Mouse (Mus musculus): ENCODE data around the gene Stat6.

DNA sequence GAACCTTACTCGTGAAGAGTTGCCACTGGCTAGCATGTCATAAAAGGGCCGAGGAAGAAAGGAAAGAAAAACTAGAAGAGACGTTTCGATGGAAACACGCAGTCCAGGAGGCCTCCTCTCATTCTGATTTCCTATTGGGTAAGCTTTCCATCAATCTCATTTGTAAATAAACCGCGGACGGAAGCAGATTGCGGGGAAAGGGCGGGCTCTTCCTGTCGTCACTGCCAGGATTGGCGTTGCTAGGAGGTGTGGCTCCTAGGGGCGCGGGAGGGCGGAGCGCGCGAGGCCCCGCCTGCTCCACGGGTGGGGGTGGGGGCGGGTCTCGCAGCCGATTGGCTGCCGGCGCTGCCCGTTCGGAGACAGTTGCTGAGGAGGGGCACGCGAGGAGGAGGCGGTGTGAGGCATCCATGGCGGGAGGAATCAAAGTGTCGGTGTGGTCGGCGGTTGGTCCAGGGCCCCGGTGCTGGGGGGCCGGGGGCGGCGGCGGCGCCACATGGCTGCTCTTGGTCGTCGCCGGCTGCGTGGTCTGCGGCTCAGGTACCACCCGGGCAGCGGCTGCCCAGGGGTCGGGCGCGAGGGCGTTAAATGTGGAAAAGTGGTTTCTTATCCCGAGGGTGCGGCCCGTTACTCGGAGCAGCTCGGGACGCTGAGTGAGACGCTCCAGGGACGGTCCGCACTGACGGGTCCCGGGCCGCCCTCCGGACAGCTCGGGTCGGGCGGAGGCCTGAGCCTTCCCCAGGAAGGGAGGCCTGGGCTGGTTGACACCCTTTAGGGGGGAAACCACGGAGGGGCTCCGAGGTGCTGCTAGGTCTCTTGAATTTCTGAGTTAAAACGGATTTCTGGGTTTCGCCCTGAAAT, 34.1 kb downstream of the Stat6 start:
- no peak for TF ChIP-seq CTCF (IDR thresholded peaks at IDR 0.05; ENCODE audit: borderline replicate concordance, insufficient read depth, low read depth, low read length)
- TF ChIP-seq POLR2A (IDR thresholded peaks at IDR 0.05; ENCODE audit: borderline replicate concordance, insufficient read depth, low read length) = peak; percentile 30; the same call in 1 of the 2 replicates
